Mouse (Mus musculus): ENCODE results near the gene Wwox.

- TF ChIP-seq CTCF (IDR thresholded peaks at IDR 0.05; ENCODE audit: control insufficient read depth, insufficient read depth, insufficient replicate concordance, low read depth, low read length), result no peak
- no peak for TF ChIP-seq POLR2A (IDR thresholded peaks at IDR 0.05; ENCODE audit: control insufficient read depth, low read depth, low read length)
These were observed 820.4 kb downstream of the Wwox start for GRCm38 (mm10) chr8:115259806-115260205.
